ENCODE assay signal across 8 mouse cellular contexts in genomic region chr11:62820059-62820541, GRCm38 (mm10). TPM values are rescaled to one million over a fixed set of nuclear protein-coding genes. Genes with fewer than 3 reads are reported as not detected.
DNase-seq lines count a peak whose midpoint lies in the region; ATAC-seq lines count a peak whose summit lies in the region.

Trim16 (plus strand) TSS chr11:62820231.

- H3K27me3 ChIP-seq in hindbrain, embryonic 12.5 days: no peaks in the 10 kb centered on the region

- no peaks in the 10 kb centered on the region for H3K9me3 ChIP-seq in hindbrain, embryonic 12.5 days (replicated peaks)

- H3K27ac ChIP-seq in hindbrain, embryonic 12.5 days: peak within 1 kb of the TSS; percentile 64

- peak within 1 kb of the TSS; percentile 71 for H3K4me2 ChIP-seq in hindbrain, embryonic 12.5 days (replicated peaks)

- H3K36me3 ChIP-seq in hindbrain, embryonic 12.5 days: no peaks in the 10 kb centered on the region

- H3K4me3 ChIP-seq in hindbrain, embryonic 12.5 days: peak within 1 kb of the TSS; percentile 41

- H3K4me1 ChIP-seq in hindbrain, embryonic 12.5 days: peaks cover 18% of the 10 kb centered on the region

- 10% methylated on average over 15 of the region's 15 CpGs for WGBS in hindbrain, embryonic 12.5 days

- H3K9ac ChIP-seq in hindbrain, embryonic 12.5 days: peak within 1 kb of the TSS; percentile 51

- peak; percentile 92 for DNase-seq in R1 (ENCODE audit: low read depth, low spot score)
- peak; percentile 52 to 62 for DNase-seq in cerebellum, postnatal 25 days
- peak; percentile 18 to 24 for DNase-seq in frontal cortex, postnatal 14 days (ENCODE audit: low spot score in 2 of 2)
- peak; percentile 6 for DNase-seq in left cerebral cortex, adult 11 months (ENCODE audit: low spot score)
- DNase-seq in lung, postnatal 25 days (ENCODE audit: low spot score): peak; percentile 88
- DNase-seq in retina, embryonic 14.5 days (ENCODE audit: low spot score): peak; percentile 71
- DNase-seq in thymus, postnatal 4 days: peak; percentile 46

- ATAC-seq in hindbrain, embryonic 12.5 days (ENCODE audit: low FRiP score): peak; percentile 84

RNA-seq across cellular contexts. Expression of gene Trim16, which starts in this region (rescaled TPM):
- 8.0 and 9.4 TPM in 2 replicates for polyA plus RNA-seq in hindbrain, embryonic 12.5 days (2016; fragmentation: Nextera tagmentation; extraction: Ambion mirVana)

Comparison
In these comparisons a context has a peak if more than half of its experiments do, and no peak if none do; other contexts are left out.
1. Peak in every context shown above with its lines: DNase-seq, ATAC-seq, H3K4me3 ChIP-seq and H3K27ac ChIP-seq.
2. DNase-seq: peak in every context shown above with its lines; median percentile 92 in R1; 88 in lung, postnatal 25 days; 71 in retina, embryonic 14.5 days; 57 in cerebellum, postnatal 25 days; 46 in thymus, postnatal 4 days; 21 in frontal cortex, postnatal 14 days; 6 in left cerebral cortex, adult 11 months.